Mouse (Mus musculus): ENCODE measurements around the gene Nrxn1. TPM values are rescaled to one million over a fixed set of nuclear protein-coding genes. Genes with fewer than 3 reads are reported as not detected.

The Nrxn1 gene
- polyA plus RNA-seq, 1 experiment from 2014 or later = 1.9 TPM

- no peak for TF ChIP-seq EP300 (optimal IDR thresholded peaks at IDR 0.05)
- H3K9me3 ChIP-seq (ENCODE audit: control insufficient read depth, low read length) = no peaks in the 10 kb centered on the region
- H3K4me3 ChIP-seq (ENCODE audit: low read depth, low read length) = no peak overlapping the region
- no peak for DNase-seq (ENCODE audit: low spot score)
- no peak overlapping the region for H3K27ac ChIP-seq (replicated peaks)
- H3K9ac ChIP-seq (ENCODE audit: low read length) = no peak overlapping the region
- no peaks in the 10 kb centered on the region for H3K4me1 ChIP-seq (replicated peaks; ENCODE audit: control insufficient read depth, insufficient read depth)
- no peaks in the 10 kb centered on the region for H3K36me3 ChIP-seq (ENCODE audit: control insufficient read depth, insufficient read depth, low read length)
- WGBS = 68% methylated on average over 2 of the region's 2 CpGs
- H3K27me3 ChIP-seq (ENCODE audit: control insufficient read depth, insufficient read depth, low read length) = no peaks in the 10 kb centered on the region
- no peak overlapping the region for H3K4me2 ChIP-seq (replicated peaks; ENCODE audit: low read depth)
- no peak for ATAC-seq (ENCODE audit: low FRiP score, low TSS enrichment)
These were observed 1060.5 kb downstream of the Nrxn1 start for GRCm38 (mm10) chr17:90032416-90032815.

GRCm38 (mm10) chr17:90016636-90017035 lies 1076.2 kb downstream of the Nrxn1 start:
- DNase-seq (ENCODE audit: low spot score) = no peak
- Histone ChIP-seq H3K27ac (replicated peaks) (no peak overlapping the region), H3K9ac (ENCODE audit: low read length) (no peak overlapping the region), H3K4me1 (replicated peaks; ENCODE audit: control insufficient read depth, insufficient read depth) (no peaks in the 10 kb centered on the region), H3K27me3 (ENCODE audit: control insufficient read depth, insufficient read depth, low read length) (no peaks in the 10 kb centered on the region), H3K4me3 (ENCODE audit: low read depth, low read length) (no peak overlapping the region), H3K36me3 (ENCODE audit: control insufficient read depth, insufficient read depth, low read length) (no peaks in the 10 kb centered on the region), H3K9me3 (ENCODE audit: control insufficient read depth, low read length) (no peaks in the 10 kb centered on the region), H3K4me2 (replicated peaks; ENCODE audit: low read depth) (no peak overlapping the region)
- TF ChIP-seq CTCF (IDR thresholded peaks at IDR 0.05; ENCODE audit: low read depth) (no peak), EP300 (optimal IDR thresholded peaks at IDR 0.05) (no peak)
- WGBS = 62% methylated on average over 1 of the region's 1 CpGs
- no peak for ATAC-seq (ENCODE audit: low FRiP score, low TSS enrichment)

GRCm38 (mm10) chr17:90011761-90012160 lies 1081.1 kb downstream of the Nrxn1 start:
- no peak overlapping the region for H3K4me2 ChIP-seq (replicated peaks; ENCODE audit: low read depth)
- no peak overlapping the region for H3K9ac ChIP-seq (ENCODE audit: low read length)
- no peaks in the 10 kb centered on the region for H3K36me3 ChIP-seq (ENCODE audit: control insufficient read depth, insufficient read depth, low read length)
- no peak for DNase-seq (ENCODE audit: low spot score)
- no peak overlapping the region for H3K27ac ChIP-seq (replicated peaks)
- 89% methylated on average over 1 of the region's 1 CpGs for WGBS
- TF ChIP-seq EP300 (optimal IDR thresholded peaks at IDR 0.05) (no peak), CTCF (IDR thresholded peaks at IDR 0.05; ENCODE audit: low read depth) (no peak)
- ATAC-seq (ENCODE audit: low FRiP score, low TSS enrichment) = no peak
- H3K27me3 ChIP-seq (ENCODE audit: control insufficient read depth, insufficient read depth, low read length) = no peaks in the 10 kb centered on the region
- no peak overlapping the region for H3K4me3 ChIP-seq (ENCODE audit: low read depth, low read length)
- no peaks in the 10 kb centered on the region for H3K9me3 ChIP-seq (ENCODE audit: control insufficient read depth, low read length)
- H3K4me1 ChIP-seq (replicated peaks; ENCODE audit: control insufficient read depth, insufficient read depth) = no peaks in the 10 kb centered on the region

GRCm38 (mm10) chr17:90007438-90008109 lies 1085.3 kb downstream of the Nrxn1 start:
- DNase-seq (ENCODE audit: low spot score) (no peak), ATAC-seq (ENCODE audit: low FRiP score, low TSS enrichment) (no peak)
- Histone ChIP-seq H3K4me1 (replicated peaks; ENCODE audit: control insufficient read depth, insufficient read depth) (no peaks in the 10 kb centered on the region), H3K27ac (replicated peaks) (no peak overlapping the region), H3K4me3 (ENCODE audit: low read depth, low read length) (no peak overlapping the region), H3K36me3 (ENCODE audit: control insufficient read depth, insufficient read depth, low read length) (no peaks in the 10 kb centered on the region), H3K9me3 (ENCODE audit: control insufficient read depth, low read length) (no peaks in the 10 kb centered on the region), H3K27me3 (ENCODE audit: control insufficient read depth, insufficient read depth, low read length) (no peaks in the 10 kb centered on the region), H3K9ac (ENCODE audit: low read length) (no peak overlapping the region), H3K4me2 (replicated peaks; ENCODE audit: low read depth) (no peak overlapping the region)
- TF ChIP-seq EP300 (optimal IDR thresholded peaks at IDR 0.05) = no peak
- TF ChIP-seq CTCF (IDR thresholded peaks at IDR 0.05; ENCODE audit: low read depth) = no peak
- WGBS = 42% methylated on average over 5 of the region's 5 CpGs

GRCm38 (mm10) chr17:89990651-89991050 lies 1102.2 kb downstream of the Nrxn1 start:
- ATAC-seq (ENCODE audit: low FRiP score, low TSS enrichment) = no peak
- Histone ChIP-seq H3K4me1 (replicated peaks; ENCODE audit: control insufficient read depth, insufficient read depth) (no peaks in the 10 kb centered on the region), H3K27me3 (ENCODE audit: control insufficient read depth, insufficient read depth, low read length) (no peaks in the 10 kb centered on the region), H3K4me3 (ENCODE audit: low read depth, low read length) (no peak overlapping the region), H3K36me3 (ENCODE audit: control insufficient read depth, insufficient read depth, low read length) (no peaks in the 10 kb centered on the region), H3K9me3 (ENCODE audit: control insufficient read depth, low read length) (no peaks in the 10 kb centered on the region), H3K4me2 (replicated peaks; ENCODE audit: low read depth) (no peak overlapping the region), H3K9ac (ENCODE audit: low read length) (no peak overlapping the region), H3K27ac (replicated peaks) (no peak overlapping the region)
- TF ChIP-seq CTCF (IDR thresholded peaks at IDR 0.05; ENCODE audit: low read depth) (no peak), EP300 (optimal IDR thresholded peaks at IDR 0.05) (no peak)
- 52% methylated on average over 4 of the region's 4 CpGs for WGBS
- DNase-seq (ENCODE audit: low spot score) = no peak

Small RNAs within 50 kb of the gene (microRNA-seq; reads per million reads assigned to microRNA genes)
- gene Gm24510 = not detected
- not detected for gene Gm27475
- not detected for gene Gm47307
